Mouse (Mus musculus): Measurements from ENCODE around the gene Fes.
"Not testable (repeated sequence)": the region's sequence is repeated elsewhere in the genome, so short reads cannot be mapped to it uniquely, and the experiment has no call there.

Fes gene

DNA sequence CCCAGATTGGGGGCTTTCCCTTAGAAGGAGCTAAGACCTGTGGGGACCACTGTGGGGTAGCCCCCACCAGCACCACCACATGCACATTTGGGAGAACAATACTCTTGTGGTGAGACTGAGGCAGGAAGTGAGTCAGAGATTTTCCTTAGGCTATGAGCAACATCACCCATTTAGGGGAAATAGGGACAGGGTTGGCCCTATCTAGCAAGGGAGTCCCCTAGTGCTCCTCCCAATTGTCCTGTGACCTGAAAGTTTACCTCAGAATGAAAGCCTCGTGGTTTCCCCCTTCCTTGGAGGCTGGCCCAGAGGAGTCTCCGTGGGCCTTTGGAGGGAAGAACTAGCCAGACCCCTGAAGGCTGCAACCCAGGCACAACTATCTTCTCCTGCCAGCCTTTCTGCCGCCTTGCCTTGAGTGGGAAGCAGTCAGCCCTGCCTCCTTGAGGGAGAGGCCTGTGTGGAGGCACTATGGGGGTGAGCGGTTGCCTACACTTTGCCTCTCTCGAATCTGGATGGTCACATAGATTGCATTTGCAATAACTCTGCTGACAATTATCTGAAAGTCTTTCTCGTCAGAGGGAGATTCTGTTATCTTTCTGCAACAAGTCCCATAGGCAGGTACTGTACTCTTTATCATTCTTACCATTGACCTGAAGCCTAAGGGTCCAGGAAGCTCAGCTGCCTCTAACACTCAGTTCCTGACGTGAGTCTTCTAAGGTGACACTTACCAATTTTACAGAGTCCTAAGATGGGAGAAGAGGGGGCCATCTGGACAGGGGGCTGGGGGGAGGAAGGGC is 16.6 kb upstream of the Fes start:
- no peak for DNase-seq

DNA sequence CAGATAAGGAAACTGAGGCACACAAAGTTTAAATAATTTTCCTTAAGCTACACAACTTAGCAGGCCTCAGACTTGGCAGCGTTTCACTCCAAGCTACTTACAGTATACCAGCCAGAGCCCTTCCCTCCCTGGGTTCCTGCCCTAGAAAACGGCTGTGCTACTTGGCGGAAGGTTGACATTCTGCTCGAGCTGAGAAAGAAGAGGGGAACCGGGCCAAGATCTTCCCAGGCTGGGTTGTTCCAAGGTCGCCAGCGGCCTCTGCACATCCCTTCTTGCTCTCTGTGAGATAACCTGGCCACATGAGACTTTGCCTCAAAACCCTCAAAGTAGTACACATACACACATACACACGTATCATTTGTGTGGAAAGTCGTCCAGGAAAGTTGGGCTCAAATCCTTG is 15.8 kb upstream of the Fes start:
- peak; percentile 74 for DNase-seq

DNA sequence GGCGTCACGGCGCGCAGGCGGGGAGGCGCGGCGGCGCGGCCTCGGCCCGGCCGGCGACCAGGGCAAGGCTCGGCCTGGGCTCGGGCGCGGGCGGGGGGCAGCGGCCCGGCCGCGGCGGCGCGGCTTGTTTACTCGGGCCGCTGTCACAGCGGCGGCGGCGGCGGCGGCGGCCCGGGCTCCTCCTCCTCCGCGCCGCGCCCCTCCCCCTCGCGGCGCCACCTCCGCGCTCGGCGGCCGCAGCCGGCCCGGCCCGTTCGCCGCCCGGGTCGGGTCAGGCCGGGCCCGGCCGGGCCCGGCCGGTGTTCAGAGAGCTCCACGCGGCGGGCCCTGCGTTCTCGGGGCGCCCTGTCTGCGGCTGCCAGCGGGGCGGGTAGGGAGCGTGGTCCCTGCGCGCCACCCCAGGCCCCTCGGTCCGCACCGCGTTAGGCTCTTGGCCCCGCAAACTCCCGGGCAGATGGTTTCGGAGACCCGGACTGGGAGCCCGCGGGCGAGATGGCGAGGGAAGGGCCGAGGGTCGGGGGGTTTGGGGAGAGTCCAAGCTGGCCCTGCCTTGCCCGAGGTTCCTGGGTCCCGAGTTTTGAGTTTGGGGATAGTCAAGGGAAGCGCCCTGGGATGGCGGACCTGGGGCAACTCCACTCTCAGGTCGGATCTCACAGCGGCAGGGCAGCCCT is 15.0 kb upstream of the Fes start:
- DNase-seq: peak; percentile 89

DNA sequence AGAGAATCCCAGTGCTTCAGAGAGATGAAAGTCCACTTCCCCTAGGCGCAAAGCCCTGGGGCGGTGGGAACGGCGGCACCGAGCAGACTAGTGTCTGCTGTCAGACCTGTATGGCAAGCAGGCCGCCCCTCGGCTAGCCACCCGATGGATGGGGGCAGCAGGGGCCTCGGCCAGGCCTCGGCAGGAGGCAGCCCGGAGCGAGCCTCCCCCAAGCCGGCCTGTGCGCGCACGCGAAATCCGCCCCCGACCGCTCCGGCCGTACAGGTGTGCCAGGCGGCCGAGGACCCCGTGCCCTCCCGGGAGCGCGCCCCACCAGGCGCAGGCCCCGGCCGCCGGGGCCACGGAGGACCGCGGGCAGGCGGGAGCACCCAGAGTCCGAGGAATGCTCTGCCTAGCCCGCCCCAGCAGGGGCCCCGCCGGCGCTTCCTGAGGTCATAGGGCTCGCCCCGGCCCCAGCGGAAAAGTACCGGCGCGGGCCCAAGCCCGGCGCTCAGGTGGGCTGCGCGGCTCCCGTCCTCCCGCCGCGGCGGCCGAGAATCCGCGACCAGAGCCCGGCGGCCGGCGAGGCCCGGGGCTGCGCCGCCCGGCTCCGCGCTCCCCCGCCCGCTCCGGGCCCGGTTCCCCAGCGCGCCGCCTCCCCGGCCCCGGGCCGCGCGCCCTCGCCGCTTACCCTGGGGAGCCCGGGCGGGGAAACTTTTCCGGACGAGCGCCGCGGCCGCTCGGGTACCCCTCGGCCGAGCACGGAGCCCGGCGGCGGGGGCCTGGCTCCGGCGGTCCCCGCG is 14.3 kb upstream of the Fes start:
- peak; percentile 75 for DNase-seq

DNA sequence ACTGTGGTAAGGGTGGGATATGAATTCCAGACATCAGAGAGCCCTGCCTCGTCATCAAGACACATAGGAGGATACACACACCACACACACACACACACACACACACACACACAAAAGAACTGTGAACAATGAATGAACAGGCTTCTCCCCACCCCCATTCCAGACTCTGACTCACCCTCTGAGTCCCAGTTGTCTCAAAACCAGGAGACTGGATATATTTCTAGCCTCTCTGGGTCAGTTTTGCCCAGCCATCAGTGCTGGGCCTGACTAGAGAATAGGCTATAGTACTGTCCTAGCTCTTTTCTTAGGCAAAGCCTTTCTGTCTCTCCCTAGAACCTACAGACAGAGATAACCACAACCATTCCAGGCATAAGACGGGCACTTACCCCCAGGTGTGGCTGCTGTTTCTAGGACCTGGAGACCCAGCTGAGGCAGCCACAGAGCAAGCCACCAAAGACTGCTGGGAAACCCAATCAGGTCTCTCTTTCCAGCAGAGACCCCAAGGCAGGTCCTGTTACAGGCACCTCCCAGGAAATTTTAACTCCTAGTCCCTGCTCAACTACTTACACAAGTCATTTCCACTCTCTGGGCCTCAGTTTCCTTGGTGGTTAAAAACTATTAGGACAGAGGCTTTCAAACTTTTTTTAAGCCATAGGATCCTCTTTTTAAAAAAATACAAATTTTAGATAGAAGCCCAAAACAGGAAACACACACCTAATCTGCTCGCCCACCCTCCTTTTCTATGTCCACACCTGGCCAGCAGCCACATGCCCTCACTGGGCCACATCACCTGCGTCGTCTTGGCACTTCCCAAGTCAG is 13.5 kb upstream of the Fes start:
- DNase-seq: no peak

DNA sequence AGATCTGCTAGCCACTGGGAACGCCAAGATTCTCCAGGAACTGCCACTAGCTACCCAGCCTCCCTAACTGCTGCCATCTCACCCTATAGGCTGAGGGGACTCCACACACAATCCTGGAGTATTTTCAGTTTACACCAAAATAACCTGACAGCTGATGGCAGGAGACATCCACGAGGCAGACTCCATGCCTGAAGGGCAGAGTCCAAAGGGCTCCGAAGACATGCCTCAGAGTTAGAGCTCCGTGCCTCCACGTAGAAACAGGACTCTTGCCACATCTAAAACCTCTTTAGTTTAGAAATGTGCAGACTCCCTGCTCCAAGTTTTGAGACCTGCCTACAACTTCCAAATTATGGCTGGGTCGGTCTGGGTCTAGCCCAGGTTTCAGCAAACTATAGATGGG is 12.8 kb upstream of the Fes start:
- DNase-seq: peak; percentile 70

DNA sequence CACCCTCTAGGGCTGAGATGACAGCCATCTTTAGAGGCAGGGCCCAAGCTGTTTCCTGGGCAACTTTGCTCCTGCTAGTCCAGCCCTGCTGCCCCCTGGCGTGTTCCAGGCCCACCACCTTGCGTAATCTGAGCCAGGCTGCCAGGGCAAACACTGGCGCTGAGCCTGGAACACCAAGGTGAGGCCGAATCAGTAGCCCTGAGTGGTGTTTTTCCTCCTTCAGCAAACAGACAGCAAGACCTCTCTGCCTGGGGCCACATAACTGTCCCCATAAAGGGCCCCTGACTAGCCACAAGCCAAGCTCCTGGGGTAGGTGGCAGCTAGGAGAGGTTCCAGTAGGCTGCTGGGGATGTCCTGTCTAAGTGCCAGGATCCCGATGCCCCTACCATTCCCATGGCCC is 12.4 kb upstream of the Fes start:
- peak; percentile 84 for DNase-seq

DNA sequence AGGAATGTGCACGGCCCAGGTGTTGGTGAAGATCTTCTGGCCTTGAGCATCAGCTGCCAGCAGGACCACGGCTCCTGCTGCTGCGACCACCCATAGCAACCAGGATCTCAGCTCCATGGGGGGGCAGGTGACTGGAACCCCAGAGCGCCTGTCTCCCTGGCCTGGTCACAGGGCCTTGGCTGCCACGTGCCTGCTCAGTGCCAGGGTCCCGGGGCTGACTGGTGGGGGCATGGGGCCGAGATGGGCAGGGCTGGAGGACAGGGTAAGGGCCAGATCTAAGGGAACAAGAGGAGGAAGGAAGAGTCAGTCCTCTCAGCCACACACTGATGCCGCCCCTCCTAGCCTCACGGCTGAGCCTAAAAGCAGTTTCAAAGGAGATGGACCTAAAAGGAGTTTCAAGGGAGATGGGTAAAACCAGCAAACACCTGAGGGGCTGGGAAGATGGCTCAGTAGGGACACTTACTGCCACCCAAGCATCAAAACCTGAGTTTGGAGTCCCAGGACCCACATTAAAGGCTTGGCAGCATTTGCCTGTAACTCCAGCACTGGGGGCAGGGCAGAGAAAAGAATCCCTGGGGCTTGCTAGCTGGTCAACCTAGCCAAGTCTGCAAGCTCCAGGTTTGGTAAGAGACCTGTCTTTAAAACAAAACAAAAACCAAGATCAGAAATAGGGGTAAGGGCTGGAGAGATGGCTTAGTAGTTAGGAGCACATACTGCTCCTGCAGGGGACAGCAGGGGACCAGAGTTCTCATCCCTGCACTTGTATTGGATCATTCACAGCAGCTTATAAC is 11.1 kb upstream of the Fes start:
- no peak for DNase-seq

DNA sequence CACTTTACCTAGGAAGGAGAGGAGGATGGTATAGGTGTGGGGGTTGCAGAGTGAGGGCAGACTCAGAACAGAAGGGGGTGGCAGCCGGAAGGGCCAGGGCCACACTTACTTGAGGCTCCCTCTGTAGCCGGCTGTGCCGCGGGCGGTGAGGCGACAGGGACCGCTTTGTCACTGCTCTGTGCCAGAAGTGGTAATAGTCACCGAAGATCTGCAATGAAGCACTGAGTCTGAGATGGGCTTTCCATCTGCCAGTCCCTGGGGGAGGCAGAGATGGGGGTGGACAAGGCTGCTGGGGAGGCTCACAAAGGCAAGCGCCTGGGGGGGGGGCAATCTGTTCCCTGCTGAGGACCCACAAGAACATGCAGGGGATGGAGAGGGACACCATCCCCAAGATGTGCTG is 10.2 kb upstream of the Fes start:
- no peak for DNase-seq

DNA sequence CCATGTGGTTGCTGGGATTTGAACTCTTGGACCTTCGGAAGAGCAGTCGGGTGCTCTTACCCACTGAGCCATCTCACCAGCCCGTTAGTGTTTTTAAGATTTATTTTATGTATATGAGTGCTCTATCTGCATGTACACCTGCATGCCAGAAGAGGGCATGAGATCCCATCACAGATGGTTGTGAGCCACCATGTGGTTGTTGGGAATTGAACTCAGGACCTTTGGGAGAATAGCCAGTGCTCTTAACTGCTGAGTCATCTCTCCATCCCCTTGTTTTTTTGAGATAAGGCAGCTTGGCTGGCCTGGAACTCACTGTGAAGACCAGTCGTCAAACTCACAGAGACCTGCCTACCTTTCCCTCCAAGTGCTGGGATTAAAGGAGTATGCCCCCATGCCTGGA is 8.7 kb upstream of the Fes start:
- DNase-seq: not testable (repeated sequence)

DNA sequence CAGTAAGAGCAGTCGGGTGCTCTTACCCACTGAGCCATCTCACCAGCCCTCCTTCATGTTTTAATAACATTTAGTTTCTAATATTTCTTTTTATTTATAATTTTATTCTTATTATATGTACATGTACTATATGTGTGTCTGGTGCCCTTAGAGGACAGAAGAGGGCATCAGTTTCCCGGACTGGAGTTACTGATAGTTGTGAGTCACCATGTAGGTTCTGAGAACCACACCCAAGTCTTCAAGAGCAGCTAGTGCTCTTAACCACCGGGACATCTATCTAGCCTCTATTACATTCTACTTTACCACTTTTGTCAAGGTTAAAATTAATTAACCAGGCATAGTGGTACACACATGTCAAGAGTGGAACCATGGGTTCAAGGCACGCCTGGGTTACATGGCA is 6.9 kb upstream of the Fes start:
- DNase-seq: no peak

DNA sequence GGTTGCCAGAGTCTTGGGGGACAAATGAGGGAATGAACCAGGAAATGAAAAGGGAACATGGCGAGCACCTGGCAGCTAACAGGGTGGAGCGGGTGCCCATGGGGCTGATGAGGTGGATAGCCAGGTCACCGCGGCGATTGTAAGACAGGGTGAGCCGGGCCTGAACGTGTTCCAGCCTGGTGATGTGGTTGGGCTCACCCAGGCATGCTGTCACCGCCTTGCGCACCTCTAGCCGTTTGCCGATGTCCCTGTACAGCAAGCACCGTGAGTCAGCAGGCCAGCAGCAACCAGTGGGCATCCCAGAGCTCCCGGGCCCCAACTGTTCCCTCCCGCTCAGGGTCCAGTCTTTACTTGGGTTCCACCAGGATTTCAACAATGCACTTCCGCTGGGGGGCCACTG is 4.4 kb upstream of the Fes start:
- DNase-seq: no peak

DNA sequence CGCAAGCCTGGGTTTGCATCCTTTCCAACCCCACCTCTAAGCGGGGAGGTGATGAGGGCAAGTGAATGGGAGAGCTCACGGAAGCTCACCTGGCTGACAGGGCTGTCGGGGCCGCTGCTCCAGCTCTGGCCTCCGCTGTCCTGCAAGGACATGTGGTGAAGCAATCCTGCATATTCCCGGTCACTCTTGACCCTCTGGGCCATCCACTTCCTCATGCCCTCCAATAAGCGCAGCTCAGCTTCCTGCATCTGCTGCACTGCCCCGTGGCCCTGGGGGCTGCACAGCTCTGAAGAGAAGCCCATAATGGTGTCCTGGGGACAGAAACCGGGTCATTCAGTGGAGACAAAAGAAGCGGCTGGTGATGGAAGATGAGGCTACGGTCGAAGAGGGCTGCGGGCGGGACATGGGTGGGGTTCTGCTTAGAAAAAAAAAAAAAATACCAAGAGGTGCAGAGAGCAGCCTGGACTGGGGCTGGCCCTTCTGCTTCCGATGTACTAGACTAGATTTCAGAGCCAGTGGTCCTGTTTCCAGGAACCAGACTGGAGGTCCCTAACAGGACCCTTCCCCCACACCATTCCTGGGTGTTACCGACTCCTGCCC is 613 bp downstream of the Fes start:
- peak; percentile 39 for DNase-seq

DNA sequence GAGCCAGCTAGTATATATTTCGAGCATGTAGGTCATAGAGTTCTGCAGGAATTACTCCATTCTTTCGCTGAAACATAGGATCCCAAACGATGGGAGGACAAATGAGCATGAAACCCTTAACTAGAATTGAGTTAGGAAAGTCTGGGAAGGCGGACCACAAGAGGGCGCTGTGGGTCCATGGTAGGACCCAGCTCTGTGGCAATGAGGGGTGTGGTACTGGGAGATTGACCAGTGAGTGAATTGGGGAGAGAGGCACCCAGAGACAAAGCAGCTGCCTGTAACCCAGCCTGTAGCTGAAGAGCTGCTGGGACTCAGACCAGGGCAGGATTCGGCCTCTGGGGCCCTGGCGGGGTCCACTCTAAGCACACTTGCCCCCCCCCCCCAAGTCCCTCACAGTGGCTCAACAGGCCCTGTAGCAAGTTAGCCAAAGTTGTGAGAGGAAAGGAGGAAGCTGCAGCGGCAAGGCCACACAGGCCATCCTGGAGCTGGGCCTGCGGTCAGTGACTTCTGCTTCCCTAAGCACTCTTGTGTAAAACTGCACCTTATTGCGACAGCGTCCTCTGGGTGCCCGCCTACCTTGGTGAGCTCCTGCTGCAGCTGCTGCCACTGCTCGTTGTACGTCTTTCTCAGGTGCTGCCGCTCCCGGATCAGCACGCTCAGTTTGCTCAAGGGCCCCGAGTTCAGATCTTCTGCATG is 1.4 kb downstream of the Fes start:
- peak; percentile 92 for DNase-seq

DNA sequence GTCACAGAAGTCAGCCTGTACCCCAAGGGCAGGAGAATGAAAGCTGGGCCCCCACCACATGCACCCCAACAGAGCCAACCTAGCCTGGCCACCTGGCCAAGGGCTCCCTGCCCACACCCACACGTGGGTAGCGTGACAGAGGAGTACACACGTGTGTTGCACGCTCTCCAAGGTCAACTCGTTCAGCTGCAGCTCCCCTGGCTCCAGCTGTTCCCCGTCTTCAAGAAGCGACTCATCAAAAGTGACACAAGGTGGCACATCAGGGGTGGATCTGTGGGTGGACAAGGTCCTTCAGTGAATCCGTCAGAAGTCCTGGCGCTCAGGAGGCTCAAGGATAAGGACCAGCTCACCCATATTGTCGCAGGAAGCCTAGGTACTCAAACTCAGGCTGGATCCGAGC is 4.8 kb downstream of the Fes start:
- no peak for DNase-seq

DNA sequence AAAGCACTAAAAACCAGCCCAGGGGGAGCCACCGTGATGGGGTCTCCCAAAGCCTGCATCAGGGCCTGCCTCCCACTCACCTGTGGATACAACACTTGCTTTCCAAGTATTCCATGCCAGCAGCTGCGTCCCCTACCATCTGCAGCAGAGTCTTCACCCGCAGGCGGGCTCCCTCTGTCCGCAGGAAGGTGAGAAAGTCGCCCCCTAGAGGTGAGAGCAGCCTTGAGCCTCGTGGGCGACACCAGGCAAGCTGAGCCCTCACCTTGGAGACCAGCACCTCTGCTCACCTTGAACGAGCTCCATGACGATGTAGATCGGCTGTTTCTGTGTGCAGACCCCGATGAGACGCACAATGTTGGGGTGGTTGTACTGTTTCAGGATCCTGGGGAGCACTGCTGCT is 8.2 kb downstream of the Fes start:
- peak; percentile 41 for DNase-seq

DNA sequence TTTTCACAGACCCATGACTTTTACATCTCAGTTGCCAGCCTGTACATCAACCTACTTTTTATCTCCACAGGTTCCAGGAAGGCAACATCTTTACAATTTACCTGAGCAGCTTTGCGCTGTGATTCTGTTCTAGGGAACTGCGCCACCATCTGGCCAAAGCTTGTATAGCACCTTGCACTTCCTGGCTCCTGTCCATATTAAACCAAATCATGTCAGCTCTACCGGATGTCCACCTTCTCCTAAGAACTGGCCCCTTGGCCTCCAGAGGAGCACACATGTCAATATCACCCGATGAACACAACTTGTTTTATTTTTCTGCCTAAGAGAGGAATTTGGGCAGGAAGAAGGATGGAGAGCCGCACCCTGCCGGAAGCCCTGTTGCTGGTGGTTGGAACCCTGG is 10.3 kb downstream of the Fes start:
- peak; percentile 78 for DNase-seq

DNA sequence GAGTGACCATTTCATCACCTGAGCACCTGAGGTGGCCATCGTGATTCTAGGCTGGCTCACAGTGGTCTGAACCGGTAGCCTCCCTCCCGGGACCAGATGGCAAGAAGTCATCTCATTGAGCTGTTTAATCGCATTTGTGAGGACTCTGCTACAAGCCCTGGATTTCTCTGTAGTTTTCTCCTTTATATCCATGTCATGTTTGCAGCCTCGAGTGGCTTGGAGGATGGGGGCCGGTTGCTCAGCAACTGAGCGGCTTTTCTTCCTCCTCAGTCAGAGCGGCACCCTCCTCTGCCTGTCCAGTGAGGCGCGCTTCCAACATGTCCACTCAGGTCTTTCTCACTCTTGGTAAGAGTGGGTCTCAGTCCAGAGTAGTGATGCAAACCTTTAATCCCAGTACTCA is 11.6 kb downstream of the Fes start:
- DNase-seq: no peak

DNA sequence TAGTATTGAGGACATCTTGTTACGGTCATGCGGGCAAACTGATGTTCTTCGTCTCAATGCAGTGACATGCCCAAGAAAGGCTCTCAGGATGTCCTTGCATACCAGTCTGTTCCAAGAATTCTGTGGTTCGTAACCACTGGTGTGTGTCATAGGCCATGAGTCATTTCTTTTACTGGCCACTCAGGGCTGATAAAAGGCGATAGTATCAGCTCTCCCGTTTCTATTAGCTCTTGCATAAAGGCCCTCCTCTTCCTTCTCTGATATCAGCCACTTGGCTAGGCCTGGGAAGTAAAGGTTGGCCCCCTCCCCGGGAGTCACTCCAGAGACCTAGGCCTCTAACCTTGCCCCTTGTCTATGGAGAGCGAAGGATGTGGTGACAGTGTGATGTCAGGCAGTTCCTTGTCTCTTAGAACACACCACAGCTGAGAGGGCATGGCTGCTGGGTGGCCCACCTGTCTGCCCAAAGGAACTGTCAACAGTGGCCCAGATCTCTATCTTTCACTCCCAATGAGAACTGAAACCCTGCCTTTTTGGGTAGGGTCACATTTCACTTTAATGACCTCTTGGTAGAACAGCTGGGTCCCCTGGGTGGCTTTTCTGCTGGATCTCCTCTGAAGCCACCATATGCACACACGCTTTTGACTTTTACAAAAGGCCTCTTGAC is 12.2 kb downstream of the Fes start:
- no peak for DNase-seq

DNA sequence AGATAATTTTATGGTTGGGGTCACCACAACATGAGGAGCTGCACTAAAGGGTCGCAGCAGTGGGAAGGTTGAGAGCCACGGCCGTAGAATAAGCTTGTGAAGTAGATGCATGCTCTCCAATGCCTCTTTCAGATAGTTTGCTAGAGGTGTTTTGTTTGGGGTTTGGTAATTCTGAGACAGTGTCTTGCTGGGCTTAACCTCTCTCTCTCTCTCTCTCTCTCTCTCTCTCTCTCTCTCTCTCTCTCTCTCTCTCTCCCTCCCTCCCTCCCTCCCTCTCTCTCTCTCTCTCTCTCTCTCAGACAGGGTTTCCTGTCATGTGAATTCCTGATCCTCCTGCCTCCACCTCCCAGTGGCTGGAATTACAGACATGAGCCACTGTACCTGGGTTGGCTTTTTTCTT is 13.0 kb downstream of the Fes start:
- no peak for DNase-seq

DNA sequence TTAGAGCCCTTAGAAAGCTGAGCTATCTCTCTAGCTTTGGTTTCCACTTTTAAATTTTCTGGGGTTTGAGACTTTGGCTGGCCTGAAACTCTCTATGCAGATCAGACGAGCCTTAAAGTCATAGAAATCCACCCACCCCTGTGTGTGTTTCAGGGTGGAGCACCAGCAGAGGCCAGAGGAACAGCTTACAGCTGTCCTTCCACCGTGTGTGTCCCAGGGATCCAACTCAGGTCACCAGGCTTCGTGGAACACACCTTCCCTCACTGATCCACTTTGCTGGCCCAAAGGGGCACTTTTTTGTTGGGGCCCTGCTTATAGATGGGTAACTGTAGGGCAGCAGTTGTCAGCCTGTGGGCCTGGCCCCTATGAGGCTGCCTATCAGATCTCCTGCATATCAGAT is 13.5 kb downstream of the Fes start:
- DNase-seq: no peak

All from kidney, postnatal 14 days (tissue).